Mouse (Mus musculus) lung, postnatal 0 days (tissue): ENCODE data around the gene 1700021F05Rik. TPM values are rescaled to one million over a fixed set of nuclear protein-coding genes. Genes with fewer than 3 reads are reported as not detected.
A peak's percentile ranks its signal among the peaks of the same experiment; 100 is the strongest.

Experiments
- ATAC-seq: fragments of 200-750 bp; cut with Nextera tagmentation; 2 replicates; pipeline ENCODE4 v1.8.0; 2017; ENCODE audit warnings: moderate library complexity
- DNase-seq: peaks from one replicate; pipeline ENCODE4 v3.0.0-alpha.2; 2016; ENCODE audit warnings: low spot score
- H3K27ac ChIP-seq: fragments of 300-500 bp; sonication (generic); 2 replicates; pipeline ENCODE4 v1.5.1; 2014; ENCODE audit warnings: antibody characterized with exemption, mild to moderate bottlenecking, low read length, mixed read lengths
- H3K27me3 ChIP-seq: fragments of 300-500 bp; sonication (generic); replicated peaks from 2 replicates; pipeline ENCODE4 v1.6.1; 2014; ENCODE audit warnings: low read length, mixed read lengths; ENCODE audit not compliant: insufficient read depth
- H3K36me3 ChIP-seq: fragments of 300-500 bp; sonication (generic); 2 replicates; pipeline ENCODE4 v1.6.1; 2014; ENCODE audit warnings: low read length, mixed read lengths; ENCODE audit not compliant: insufficient read depth
- H3K4me1 ChIP-seq: fragments of 300-500 bp; sonication (generic); 2 replicates; pipeline ENCODE4 v1.6.1; 2014; ENCODE audit warnings: antibody characterized with exemption, low read depth, low read length, mixed read lengths; ENCODE audit not compliant: insufficient read depth
- H3K4me2 ChIP-seq: fragments of 300-500 bp; sonication (generic); replicated peaks from 2 replicates; pipeline ENCODE4 v1.6.1; 2014; ENCODE audit warnings: low read depth, mild to moderate bottlenecking, low read length, moderate library complexity, mixed read lengths
- H3K4me3 ChIP-seq: fragments of 300-500 bp; sonication (generic); 2 replicates; pipeline ENCODE4 v1.5.1; 2014; ENCODE audit warnings: low read depth, low read length
- H3K9ac ChIP-seq: fragments of 300-500 bp; sonication (generic); replicated peaks from 2 replicates; pipeline ENCODE4 v1.6.1; 2014; ENCODE audit warnings: low read depth, mild to moderate bottlenecking
- H3K9me3 ChIP-seq: fragments of 300-500 bp; sonication (generic); 2 replicates; pipeline ENCODE4 v1.6.1; 2016; ENCODE audit warnings: low read length, mixed read lengths
- CTCF ChIP-seq: IDR thresholded peaks from 2 replicates; pipeline ENCODE4 v1.5.1; 2016; ENCODE audit warnings: antibody characterized with exemption, mild to moderate bottlenecking
- EP300 ChIP-seq: IDR thresholded peaks from 2 replicates; pipeline ENCODE4 v1.6.1; 2016; ENCODE audit warnings: antibody characterized with exemption, mild to moderate bottlenecking, control low read depth
- WGBS: fragments of 180-500 bp; shearing (Covaris S2); extraction: QIAGEN DNeasy Blood & Tissue Kit; methylation state at CpG from one replicate; pipeline ENCODE4 v1.1.7; 2014; 5-methylcytosine and 5-hydroxymethylcytosine counted together
- polyA plus RNA-seq: library from polyadenylated mRNA; unstranded; fragments of >200 nt; fragmentation: Nextera tagmentation; extraction: Ambion mirVana; gene quantifications from 2 replicates; pipeline ENCODE4 v1.2.1, GENCODE M21; 2015

1700021F05Rik gene
- polyA plus RNA-seq, 1 experiment from 2014 or later: 34.2 TPM

DNA sequence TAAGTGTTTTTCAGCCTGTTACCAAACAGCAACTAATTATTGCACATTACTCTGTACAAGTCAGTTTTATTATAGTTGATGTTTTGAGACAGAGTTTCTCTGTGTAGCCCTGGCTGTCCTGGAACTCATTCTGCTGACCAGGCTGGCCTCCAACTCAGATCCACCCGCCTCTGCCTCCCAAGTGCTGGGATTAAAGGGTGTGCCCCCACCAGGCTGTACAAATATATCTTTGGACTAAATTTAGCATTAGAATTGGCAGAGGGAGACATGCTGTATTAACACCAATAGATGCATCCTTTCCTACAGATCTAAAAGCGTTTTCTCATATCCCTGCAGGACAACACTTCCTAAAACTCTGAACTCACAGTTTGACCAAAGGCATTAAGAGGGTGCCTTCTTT lies 33.6 kb upstream of the 1700021F05Rik start:
- WGBS: 78% methylated on average over 2 of the region's 2 CpGs
- Histone ChIP-seq H3K27ac (no peak overlapping the region), H3K4me3 (no peak overlapping the region), H3K9me3 (no peaks in the 10 kb centered on the region), H3K4me1 (peaks cover 2% of the 10 kb centered on the region; the same call in 1 of the 2 replicates), H3K27me3 (no peaks in the 10 kb centered on the region), H3K36me3 (no peaks in the 10 kb centered on the region), H3K4me2 (no peak overlapping the region), H3K9ac (no peak overlapping the region)
- no peak for DNase-seq
- TF ChIP-seq CTCF (no peak), EP300 (no peak)
- no peak for ATAC-seq

DNA sequence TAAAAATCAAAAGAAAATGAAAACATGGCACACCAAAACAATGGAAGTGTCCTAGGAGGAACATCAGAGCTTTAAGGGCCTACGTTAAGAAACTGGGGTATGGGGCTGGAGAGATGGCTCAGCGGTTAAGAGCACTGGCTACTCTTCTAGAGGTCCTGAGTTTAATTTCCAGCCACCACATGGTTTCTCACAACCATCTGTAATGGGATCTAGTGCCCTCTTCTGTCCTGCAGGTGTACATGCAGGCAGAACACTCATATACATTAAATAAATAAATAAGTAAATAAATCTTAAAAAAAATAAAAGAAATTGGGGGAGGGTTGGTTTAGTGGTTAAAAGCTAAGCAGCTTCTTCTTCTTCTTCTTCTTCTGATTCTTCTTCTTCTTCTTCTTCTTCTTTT lies 20.5 kb upstream of the 1700021F05Rik start:
- H3K27me3 ChIP-seq: no peaks in the 10 kb centered on the region
- DNase-seq: no peak
- TF ChIP-seq EP300 (no peak), CTCF (no peak)
- WGBS: 87% methylated on average over 2 of the region's 2 CpGs
- H3K4me1 ChIP-seq: no peaks in the 10 kb centered on the region
- H3K4me2 ChIP-seq: no peak overlapping the region
- no peak overlapping the region for H3K27ac ChIP-seq
- no peak overlapping the region for H3K4me3 ChIP-seq
- ATAC-seq: no peak
- H3K36me3 ChIP-seq: no peaks in the 10 kb centered on the region
- H3K9ac ChIP-seq: no peak overlapping the region
- H3K9me3 ChIP-seq: no peaks in the 10 kb centered on the region

DNA sequence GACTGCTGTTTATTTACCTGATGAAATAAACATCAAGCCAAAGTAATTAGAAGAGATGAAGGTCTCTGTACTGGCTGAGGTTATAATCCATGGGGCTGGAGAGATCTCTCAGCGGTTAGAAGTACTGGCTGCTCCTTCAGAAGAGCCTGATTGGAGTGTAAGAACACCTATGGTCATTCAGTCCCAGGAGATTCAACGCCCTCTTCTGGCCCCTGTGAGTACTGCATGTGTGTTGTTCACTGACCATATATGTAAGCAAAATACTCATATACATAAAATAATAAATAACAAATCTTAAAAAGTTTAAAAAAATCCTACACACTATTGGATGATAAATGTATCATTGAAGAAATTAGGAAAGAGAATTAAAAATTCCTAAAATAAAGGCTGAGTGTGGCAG lies 20.0 kb upstream of the 1700021F05Rik start:
- H3K9ac ChIP-seq: no peak overlapping the region
- no peaks in the 10 kb centered on the region for H3K27me3 ChIP-seq
- no peak for ATAC-seq
- no peak overlapping the region for H3K27ac ChIP-seq
- no peak for DNase-seq
- H3K36me3 ChIP-seq: no peaks in the 10 kb centered on the region
- no peak overlapping the region for H3K4me3 ChIP-seq
- no peaks in the 10 kb centered on the region for H3K9me3 ChIP-seq
- H3K4me2 ChIP-seq: no peak overlapping the region
- H3K4me1 ChIP-seq: no peaks in the 10 kb centered on the region
- peak; percentile 33 for TF ChIP-seq CTCF
- no peak for TF ChIP-seq EP300
- 40% methylated on average over 2 of the region's 2 CpGs for WGBS

DNA sequence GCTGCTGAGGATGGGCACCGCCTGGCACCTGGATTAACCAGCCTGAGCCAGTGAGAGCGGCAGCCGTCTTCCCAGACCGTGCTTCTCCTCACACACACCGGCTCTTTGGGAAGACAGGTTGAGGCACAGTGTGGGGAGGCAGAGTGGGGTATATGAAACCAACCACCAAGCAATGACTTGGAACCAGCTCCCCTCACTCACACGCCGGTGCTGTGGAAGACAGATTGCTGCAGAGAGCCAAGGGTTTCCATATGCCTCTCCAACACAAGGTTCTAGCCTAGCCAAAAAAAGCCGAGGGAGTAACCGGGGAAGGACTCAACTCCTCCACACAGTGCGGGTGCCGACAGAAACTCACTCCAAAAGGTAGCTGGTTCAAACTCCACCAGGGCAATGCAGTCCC lies 18.5 kb upstream of the 1700021F05Rik start:
- DNase-seq (no peak), ATAC-seq (no peak)
- Histone ChIP-seq H3K4me2 (no peak overlapping the region), H3K27me3 (no peaks in the 10 kb centered on the region), H3K9ac (no peak overlapping the region), H3K9me3 (no peaks in the 10 kb centered on the region), H3K27ac (no peak overlapping the region), H3K36me3 (no peaks in the 10 kb centered on the region), H3K4me1 (no peaks in the 10 kb centered on the region), H3K4me3 (no peak overlapping the region)
- 69% methylated on average over 11 of the region's 11 CpGs for WGBS
- TF ChIP-seq CTCF: no peak
- no peak for TF ChIP-seq EP300

DNA sequence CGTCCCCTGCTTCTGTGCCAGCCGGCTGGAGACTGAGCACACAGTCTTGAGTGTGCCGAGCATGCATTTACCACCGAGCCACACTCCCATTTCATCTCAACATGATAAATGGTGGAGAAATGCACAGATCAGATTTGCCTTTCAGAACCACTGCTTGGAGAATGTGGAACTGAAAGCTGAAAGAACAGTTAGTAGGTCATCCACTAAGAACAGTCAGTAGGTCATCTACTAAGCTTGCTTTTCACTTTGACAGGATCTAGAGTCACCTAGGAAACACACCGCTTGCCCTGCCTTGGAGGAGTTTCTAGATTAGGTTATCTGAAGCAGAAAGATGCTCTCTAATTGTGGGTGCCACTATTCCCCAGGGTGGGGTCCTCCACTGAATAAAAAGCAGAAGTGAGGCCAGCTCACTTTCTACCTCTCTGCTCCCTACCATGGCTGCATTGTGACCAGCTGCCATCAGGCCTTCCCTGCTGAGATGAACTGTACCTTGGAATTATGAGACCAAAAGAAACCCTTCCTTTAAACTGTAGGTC lies 16.9 kb upstream of the 1700021F05Rik start:
- ATAC-seq: no peak
- Histone ChIP-seq H3K27ac (no peak overlapping the region), H3K4me1 (no peaks in the 10 kb centered on the region), H3K9ac (no peak overlapping the region), H3K36me3 (no peaks in the 10 kb centered on the region), H3K4me2 (no peak overlapping the region), H3K9me3 (no peaks in the 10 kb centered on the region), H3K27me3 (no peaks in the 10 kb centered on the region), H3K4me3 (no peak overlapping the region)
- DNase-seq: no peak
- TF ChIP-seq EP300: no peak
- TF ChIP-seq CTCF: no peak
- WGBS: 71% methylated on average over 5 of the region's 5 CpGs

DNA sequence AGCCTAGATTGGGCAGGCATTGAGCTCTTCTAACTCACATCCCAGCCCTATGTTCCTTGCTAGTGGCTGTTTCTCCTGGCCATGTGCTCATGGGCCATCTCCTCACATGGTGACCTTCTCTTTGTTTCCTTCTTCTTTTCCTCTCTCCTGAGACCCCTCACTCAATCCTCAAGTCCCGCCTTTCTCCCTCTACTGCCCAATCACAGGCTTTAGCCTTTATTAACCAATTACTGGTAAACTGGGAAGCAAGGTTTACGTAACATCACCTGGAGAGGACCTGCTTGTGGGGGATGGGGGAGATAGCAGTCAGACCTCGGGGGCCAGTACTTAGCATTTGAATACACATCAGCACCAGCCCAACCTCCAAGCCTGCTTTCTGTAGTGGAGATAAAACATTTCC lies 10.6 kb upstream of the 1700021F05Rik start:
- no peak overlapping the region for H3K9ac ChIP-seq
- no peak overlapping the region for H3K4me2 ChIP-seq
- TF ChIP-seq CTCF (no peak), EP300 (no peak)
- DNase-seq (no peak), ATAC-seq (no peak)
- no peaks in the 10 kb centered on the region for H3K36me3 ChIP-seq
- H3K4me1 ChIP-seq: no peaks in the 10 kb centered on the region
- H3K4me3 ChIP-seq: no peak overlapping the region
- 22% methylated on average over 3 of the region's 3 CpGs for WGBS
- H3K9me3 ChIP-seq: no peaks in the 10 kb centered on the region
- H3K27ac ChIP-seq: no peak overlapping the region
- H3K27me3 ChIP-seq: no peaks in the 10 kb centered on the region

DNA sequence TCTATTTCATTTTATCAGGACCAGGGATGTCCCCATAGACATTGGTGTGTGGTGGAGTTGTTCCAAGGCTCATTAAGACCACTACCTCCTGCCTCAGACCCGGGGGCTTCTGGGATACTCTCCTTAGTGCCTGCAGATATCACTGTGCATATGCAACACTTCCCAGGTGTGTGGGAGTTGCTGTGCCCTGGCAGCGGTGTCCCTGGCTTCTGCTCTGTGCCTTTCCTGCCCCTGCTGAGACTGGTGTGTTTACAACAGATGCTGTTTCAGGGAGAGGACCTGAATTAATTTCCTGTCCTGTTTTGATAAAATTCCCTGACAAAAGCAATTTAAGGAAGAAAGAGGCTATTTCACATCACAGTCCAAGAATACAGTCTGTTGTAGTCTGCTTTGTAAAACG lies 10.1 kb upstream of the 1700021F05Rik start:
- no peak overlapping the region for H3K4me3 ChIP-seq
- TF ChIP-seq EP300: no peak
- no peak for TF ChIP-seq CTCF
- no peaks in the 10 kb centered on the region for H3K36me3 ChIP-seq
- H3K4me2 ChIP-seq: no peak overlapping the region
- DNase-seq: no peak
- H3K9me3 ChIP-seq: no peaks in the 10 kb centered on the region
- no peak overlapping the region for H3K9ac ChIP-seq
- H3K27ac ChIP-seq: no peak overlapping the region
- H3K27me3 ChIP-seq: no peaks in the 10 kb centered on the region
- no peaks in the 10 kb centered on the region for H3K4me1 ChIP-seq
- no peak for ATAC-seq
- 34% methylated on average over 3 of the region's 3 CpGs for WGBS
